Mouse (Mus musculus) brain, embryonic 18.5 days (tissue): Measurements from ENCODE around the gene Bmp10.
"Not testable (repeated sequence)": the region's sequence is repeated elsewhere in the genome, so short reads cannot be mapped to it uniquely, and the experiment has no call there.

Source experiments
- DNase-seq: peaks from one replicate; pipeline ENCODE4 v3.0.0-alpha.2; 2012; ENCODE audit warnings: low read depth, low spot score

Gene Bmp10

DNA sequence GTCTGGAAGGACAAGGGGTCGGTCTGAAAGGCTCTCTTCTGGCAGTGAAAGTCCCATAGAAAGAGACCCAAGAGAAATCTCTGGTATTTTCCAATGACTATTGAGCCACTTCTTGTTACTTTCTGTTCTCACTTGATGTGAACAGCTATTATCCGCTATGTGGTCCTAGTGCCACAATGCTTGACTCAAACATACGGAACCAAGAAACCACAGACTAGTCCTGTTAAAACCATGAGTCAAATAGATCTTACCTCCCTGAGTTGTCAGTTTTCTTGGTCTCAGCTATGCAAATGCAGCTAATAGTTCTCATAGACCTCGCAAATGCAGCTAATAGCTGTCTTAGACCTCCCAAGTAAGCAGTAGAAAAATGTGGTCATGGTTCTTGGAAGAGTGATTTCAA, 18.4 kb downstream of the Bmp10 start:
- DNase-seq = no peak

DNA sequence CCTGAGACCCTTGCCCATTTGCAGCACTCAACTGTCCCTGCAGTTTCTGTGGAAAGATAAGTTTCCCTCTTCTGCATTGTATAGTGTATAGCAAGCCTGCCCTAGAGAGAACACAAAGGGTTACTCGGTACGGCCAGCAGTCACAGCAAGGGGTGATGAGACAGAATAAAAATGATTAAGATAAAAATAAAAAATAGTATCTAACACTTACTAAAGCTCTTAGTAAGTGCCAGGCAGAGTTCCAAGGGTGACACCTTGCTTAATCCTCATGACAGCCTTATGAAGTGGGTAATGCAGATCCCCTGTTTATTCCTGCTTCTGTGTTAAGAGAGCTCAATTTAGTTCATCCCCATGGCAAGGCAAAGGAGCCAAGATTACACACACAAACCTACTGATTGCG, 20.7 kb downstream of the Bmp10 start:
- no peak for DNase-seq

DNA sequence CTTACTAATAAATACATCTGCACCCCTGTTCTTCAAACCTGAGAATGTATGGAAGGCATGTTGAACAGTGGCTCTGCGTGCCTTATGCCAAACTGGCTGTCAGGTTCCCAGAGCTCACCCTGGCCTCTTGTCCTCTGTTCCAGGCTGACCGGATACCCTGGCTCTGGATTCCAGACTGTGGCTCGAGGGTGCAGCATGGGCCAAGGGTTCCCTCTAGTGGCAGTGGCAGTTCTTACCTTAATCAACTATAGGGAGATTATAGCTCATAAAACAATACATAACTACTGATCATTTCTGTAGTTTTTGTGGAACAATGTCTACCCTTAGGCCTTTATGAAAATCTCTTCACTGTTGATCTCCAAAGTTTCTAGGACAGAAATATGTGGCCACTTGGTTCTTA, 22.2 kb downstream of the Bmp10 start:
- no peak for DNase-seq

DNA sequence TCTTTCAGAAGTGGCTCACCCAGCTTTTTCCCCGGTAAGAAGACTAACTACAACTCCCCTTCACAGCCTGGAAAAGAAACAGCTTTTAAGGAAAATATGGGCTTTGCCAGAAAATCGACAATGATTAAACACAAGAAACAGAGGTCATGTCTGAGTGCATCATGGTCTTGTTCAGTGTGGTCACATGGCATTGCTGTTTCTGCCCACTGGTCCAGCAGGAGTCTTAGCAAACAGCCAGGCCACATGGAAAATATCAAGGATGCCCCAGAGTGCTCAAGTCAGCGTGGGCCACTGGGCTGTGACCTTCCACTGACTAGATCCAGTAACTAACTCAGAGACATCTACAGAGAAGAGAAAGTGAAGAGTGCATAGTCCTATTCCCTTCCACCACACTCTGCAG, 23.0 kb downstream of the Bmp10 start:
- no peak for DNase-seq

DNA sequence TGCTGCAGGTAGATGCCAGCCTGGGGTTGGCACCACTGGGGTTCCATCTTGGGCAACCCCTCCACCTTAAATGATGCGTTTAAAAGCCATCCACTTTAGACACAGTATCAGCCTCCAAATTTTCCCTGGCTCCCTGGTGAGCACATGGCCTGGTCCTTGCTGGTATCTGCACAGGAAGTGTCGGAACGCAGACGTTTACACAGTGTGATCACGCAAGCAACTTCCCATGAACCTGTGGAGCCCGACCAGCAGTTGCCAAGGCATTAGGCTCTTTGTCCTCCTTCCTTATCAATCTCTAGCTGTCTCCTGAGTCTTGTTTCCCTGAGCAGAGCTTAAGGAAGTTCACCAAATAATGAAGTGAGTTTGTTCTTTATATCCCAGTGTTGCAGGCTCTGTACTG, 26.7 kb downstream of the Bmp10 start:
- DNase-seq = no peak

DNA sequence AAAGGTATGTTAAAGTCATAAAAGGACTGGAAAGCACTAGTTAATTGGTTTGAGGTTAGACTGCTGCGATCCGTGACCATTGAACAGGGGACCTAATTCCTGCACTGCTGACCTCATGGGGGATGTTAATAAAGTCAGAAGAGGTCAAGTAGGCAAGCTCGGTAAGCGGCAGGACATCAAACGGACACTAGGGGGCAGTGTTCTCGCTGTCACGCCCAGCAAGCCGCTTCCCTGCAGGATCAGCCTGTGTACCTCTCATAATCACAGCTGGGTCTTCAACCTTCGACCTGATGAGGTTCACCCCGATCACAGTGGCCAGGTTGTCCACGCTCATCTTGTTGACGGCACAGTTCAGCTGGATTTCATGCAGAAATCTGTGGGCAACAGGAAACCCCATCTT, 37.4 kb downstream of the Bmp10 start:
- DNase-seq = no peak

DNA sequence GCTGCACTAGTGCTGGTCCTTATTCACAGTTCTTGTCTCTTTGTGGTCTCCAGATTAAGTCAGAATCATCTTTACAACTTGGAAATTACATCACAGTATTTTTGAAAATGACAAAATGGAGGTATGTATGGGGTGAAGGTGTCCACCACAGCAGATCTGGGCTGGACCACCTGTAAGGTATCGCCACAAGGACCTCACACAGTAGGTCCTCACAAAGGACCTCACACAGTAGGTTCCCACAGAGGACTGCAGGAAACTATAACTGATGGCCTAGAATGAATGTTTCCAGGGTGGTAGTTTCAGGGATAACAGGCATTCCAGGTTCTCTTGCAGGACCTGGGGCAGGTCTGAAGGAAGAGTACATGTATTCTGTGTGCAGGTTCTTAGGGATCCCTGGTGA, 38.6 kb downstream of the Bmp10 start:
- DNase-seq = no peak

DNA sequence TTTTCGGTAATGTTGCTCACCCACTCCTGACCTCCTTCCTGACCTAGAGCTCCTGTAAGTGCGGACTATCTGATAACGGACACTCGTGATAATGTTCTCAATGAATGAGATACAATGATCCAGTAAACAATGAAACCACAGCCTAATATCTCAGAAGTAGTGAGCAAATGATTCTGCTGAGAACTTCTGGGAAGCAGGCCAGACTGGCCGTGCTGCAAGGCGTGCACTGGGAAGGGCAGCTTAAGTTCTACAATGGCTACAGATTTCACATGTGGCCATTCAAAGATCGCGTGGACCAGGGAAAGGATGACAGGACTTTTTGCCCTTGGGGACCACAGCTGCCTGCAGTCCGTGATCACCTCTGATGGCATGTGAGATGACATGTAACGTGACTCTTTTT, 39.6 kb downstream of the Bmp10 start:
- DNase-seq = no peak

DNA sequence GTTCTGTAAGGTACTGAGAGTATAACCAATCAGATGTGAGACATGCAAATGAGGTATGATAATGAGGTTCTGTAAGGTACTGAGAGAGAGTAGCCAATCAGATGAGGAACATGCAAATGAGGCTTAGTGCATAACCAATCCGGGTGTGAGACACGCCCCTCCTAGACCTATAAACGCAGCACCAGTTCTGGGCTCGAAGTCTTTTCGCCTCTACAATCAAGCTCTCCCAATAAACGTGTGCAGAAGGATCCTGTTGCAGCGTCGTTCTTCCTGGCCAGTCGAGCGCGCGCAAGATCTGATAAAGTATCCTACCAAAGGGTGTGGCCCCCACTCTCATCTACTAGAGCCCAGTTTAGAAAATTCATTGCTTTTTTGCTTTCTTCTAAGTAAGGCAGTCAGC, 41.3 kb downstream of the Bmp10 start:
- not testable (repeated sequence) for DNase-seq

DNA sequence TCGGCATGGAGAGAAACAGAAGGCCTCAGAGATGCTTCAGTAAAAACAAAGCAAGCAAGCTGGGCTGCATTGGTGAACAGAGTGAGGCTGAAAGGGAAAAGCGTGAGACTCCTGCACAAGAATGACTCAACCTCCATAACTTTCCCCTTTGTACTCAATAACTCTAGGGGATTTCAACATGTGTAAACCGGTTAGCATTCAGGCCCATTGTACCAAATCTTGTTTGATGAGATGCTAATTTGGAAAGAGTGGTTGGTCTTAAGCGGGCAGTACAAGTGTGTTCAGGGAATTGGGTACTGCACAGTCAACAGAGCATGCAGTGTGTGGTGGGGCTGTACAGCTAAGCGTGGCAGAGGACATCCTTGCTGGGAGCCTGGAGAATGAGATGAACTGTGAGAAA, 46.4 kb downstream of the Bmp10 start:
- DNase-seq = no peak

DNA sequence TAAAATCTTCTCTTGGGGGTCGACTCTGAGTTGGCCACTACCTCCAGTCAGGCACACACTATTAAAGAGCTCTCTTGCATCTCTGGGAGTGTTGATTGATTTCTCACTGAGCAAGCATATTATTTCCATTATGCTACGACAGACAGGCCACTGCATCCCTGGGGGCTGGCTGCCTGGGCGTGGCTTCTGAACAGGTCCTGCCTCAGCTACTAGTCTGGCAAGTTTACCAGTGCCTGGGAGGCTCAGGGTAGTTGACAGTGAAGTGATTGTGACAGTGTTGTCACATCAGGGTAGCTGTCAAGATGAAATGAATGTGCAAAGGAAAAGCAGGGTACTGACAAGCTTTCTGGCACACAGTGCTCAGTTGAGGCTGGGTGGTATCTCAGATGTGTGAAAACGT, 50.1 kb downstream of the Bmp10 start:
- DNase-seq = no peak

DNA sequence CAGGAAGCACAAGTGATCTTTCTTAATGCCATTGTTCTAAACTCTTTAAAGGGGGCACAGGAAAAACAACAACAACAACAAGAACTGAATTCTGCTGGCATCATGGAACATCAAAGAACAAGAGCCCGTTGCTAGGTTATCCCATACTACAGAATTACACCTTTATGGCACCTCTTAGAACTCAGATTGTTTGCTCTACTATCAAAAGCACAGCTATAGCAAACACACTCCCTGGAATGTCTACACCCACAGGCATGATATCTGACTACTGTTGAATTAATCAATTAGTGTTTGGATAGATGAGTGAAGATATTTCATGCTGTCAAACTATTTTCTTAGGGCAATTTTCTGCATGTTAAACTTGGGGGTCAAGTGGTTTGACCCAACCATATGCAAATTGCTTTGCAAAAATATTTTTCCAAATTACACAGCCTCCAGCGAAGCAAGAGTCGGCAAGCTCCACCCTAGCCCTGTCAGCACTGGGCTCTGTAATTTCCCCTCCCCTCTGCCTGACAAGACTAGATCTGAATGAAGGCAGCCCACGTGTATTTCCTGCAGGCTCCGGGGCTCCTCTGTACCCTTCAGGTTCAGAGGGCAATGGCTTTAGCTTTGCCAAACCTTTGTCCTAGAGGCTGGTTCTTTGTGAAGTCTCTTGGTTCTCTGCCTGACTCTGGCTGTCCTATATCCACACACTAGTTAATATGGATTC, 50.7 kb downstream of the Bmp10 start:
- DNase-seq = no peak

DNA sequence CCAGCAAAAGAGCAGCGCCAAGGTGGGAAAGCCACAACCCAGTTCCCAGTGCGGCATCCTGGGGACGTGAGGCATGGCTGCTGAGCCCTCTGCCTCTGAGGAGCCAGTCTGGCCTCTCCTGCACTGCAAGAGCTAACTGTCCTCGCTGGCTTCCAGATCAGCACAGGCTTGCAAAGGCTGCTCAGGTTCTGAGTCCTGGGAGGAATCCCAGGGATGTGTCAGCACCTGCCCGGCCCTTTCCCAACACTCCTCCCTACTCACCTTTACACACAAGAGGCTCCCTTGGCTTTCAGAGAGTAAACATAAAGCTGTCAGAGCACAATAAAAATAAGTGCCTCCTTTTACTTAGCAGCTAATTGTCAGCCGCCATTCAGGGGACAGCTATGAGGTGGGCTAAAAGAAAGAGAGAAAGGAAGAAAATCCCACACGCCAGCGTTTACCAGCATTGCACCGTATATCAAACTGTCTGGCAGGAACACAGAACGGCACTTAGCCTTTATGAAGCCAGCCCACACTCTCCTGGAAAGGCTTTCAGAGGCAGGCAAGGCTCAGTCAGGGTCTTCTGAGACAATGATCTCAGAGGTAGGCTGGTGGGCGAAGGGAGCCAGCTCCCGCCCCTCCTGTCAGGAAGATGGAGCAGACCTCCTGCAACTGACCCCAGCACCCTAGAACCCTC, 54.6 kb downstream of the Bmp10 start:
- no peak for DNase-seq

DNA sequence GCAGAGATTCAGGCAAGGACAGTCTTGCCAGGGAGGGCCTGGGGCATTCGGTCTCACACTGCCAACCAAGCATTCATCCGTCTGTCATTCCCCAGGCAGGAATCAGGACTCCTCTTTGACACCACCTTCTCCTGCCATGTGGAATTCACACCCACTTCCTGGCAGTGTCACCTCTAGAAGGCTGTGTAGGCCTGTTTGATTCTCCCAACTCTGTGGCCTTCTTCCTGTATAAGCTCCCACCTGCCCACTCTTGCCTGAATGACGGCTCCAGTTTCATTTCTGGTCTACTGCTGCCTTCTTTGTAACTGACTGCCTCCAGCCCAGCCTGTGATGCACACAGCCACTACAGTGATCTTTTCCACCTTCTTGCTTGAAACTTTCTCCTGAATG, 55.1 kb downstream of the Bmp10 start:
- no peak for DNase-seq

DNA sequence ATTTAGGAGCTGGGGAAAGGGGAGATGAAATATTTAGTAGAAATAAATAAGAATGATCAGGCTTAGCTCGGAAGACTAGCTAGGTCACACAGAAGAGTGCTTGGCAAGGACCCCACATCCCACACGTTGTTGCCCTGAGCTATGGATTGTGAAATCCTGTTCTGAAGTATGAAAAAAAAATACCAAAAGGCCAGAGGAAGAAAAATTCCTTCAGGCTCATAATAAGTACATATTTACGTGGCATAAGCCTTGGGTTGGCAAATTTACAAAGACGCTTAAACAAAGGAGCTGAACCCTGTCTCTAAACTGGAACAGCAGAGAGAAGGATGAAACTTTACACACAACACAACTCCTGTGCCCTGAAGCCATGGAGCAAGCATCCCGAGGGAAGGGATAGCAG, 56.0 kb downstream of the Bmp10 start:
- DNase-seq = no peak
